Mouse (Mus musculus): ENCODE results near the gene Ptchd3. TPM values are rescaled to one million over a fixed set of nuclear protein-coding genes. Genes with fewer than 3 reads are reported as not detected.

The Ptchd3 gene
- polyA plus RNA-seq, 1 experiment from 2014 or later: not detected

- Histone ChIP-seq H3K4me1 (replicated peaks) (peaks cover 6% of the 10 kb centered on the region; the same call in 1 of the 2 replicates), H3K4me2 (no peak overlapping the region), H3K9ac (replicated peaks) (no peak overlapping the region), H3K27ac (no peak overlapping the region), H3K9me3 (no peaks in the 10 kb centered on the region), H3K4me3 (replicated peaks) (no peak overlapping the region), H3K27me3 (no peaks in the 10 kb centered on the region), H3K36me3 (no peaks in the 10 kb centered on the region)
- 85% methylated on average over 4 of the region's 4 CpGs for WGBS
- no peak for ATAC-seq (ENCODE audit: insufficient number of reproducible peaks, insufficient read depth, low FRiP score, low TSS enrichment, low read depth)
Observed at GRCm38 (mm10) chr11:121799746-121800299, 30.2 kb upstream of the Ptchd3 start.

GRCm38 (mm10) chr11:121802743-121803142 lies 27.3 kb upstream of the Ptchd3 start:
- H3K9me3 ChIP-seq: no peaks in the 10 kb centered on the region
- no peaks in the 10 kb centered on the region for H3K36me3 ChIP-seq
- no peak overlapping the region for H3K4me2 ChIP-seq
- no peak overlapping the region for H3K27ac ChIP-seq
- 96% methylated on average over 2 of the region's 2 CpGs for WGBS
- no peak overlapping the region for H3K9ac ChIP-seq (replicated peaks)
- no peaks in the 10 kb centered on the region for H3K27me3 ChIP-seq
- ATAC-seq (ENCODE audit: insufficient number of reproducible peaks, insufficient read depth, low FRiP score, low TSS enrichment, low read depth): no peak
- H3K4me3 ChIP-seq (replicated peaks): no peak overlapping the region
- no peaks in the 10 kb centered on the region for H3K4me1 ChIP-seq (replicated peaks)

- H3K36me3 ChIP-seq: no peaks in the 10 kb centered on the region
- H3K4me1 ChIP-seq (replicated peaks): no peaks in the 10 kb centered on the region
- H3K27me3 ChIP-seq: no peaks in the 10 kb centered on the region
- 89% methylated on average over 5 of the region's 5 CpGs for WGBS
- H3K4me2 ChIP-seq: no peak overlapping the region
- no peaks in the 10 kb centered on the region for H3K9me3 ChIP-seq
- H3K27ac ChIP-seq: no peak overlapping the region
- no peak overlapping the region for H3K4me3 ChIP-seq (replicated peaks)
- H3K9ac ChIP-seq (replicated peaks): no peak overlapping the region
- no peak for ATAC-seq (ENCODE audit: insufficient number of reproducible peaks, insufficient read depth, low FRiP score, low TSS enrichment, low read depth)
Observed at GRCm38 (mm10) chr11:121804258-121805027, 25.6 kb upstream of the Ptchd3 start.

GRCm38 (mm10) chr11:121808204-121808852 lies 21.7 kb upstream of the Ptchd3 start:
- 5% methylated on average over 4 of the region's 4 CpGs for WGBS
- H3K27me3 ChIP-seq: no peaks in the 10 kb centered on the region; the same call in 1 of the 2 replicates
- H3K36me3 ChIP-seq: no peaks in the 10 kb centered on the region
- H3K4me3 ChIP-seq (replicated peaks): no peak overlapping the region
- no peak overlapping the region for H3K9ac ChIP-seq (replicated peaks)
- no peak overlapping the region for H3K4me2 ChIP-seq
- no peaks in the 10 kb centered on the region for H3K4me1 ChIP-seq (replicated peaks)
- peak; percentile 71; the same call in 1 of the 2 replicates for ATAC-seq (ENCODE audit: insufficient number of reproducible peaks, insufficient read depth, low FRiP score, low TSS enrichment, low read depth)
- no peak overlapping the region for H3K27ac ChIP-seq
- H3K9me3 ChIP-seq: no peaks in the 10 kb centered on the region

- ATAC-seq (ENCODE audit: insufficient number of reproducible peaks, insufficient read depth, low FRiP score, low TSS enrichment, low read depth): no peak
- WGBS: 56% methylated on average over 1 of the region's 1 CpGs
- Histone ChIP-seq H3K4me1 (replicated peaks) (no peaks in the 10 kb centered on the region), H3K27me3 (no peaks in the 10 kb centered on the region; the same call in 1 of the 2 replicates), H3K27ac (no peak overlapping the region), H3K4me3 (replicated peaks) (no peak overlapping the region), H3K9ac (replicated peaks) (no peak overlapping the region), H3K36me3 (no peaks in the 10 kb centered on the region), H3K4me2 (no peak overlapping the region), H3K9me3 (no peaks in the 10 kb centered on the region)
Observed at GRCm38 (mm10) chr11:121808866-121809265, 21.2 kb upstream of the Ptchd3 start.

- no peak overlapping the region for H3K9ac ChIP-seq (replicated peaks)
- no peaks in the 10 kb centered on the region for H3K27me3 ChIP-seq
- no peak overlapping the region for H3K4me2 ChIP-seq
- H3K4me3 ChIP-seq (replicated peaks): no peak overlapping the region
- H3K36me3 ChIP-seq: no peaks in the 10 kb centered on the region
- 0 out of 2 replicates have a peak, but pooled peaks cover 2% of the 10 kb centered on the region for H3K9me3 ChIP-seq
- H3K4me1 ChIP-seq (replicated peaks): no peaks in the 10 kb centered on the region
- 50% methylated on average over 2 of the region's 2 CpGs for WGBS
- H3K27ac ChIP-seq: no peak overlapping the region
- ATAC-seq (ENCODE audit: insufficient number of reproducible peaks, insufficient read depth, low FRiP score, low TSS enrichment, low read depth): no peak
Observed at GRCm38 (mm10) chr11:121845923-121846322, 15.9 kb downstream of the Ptchd3 start.

- H3K27me3 ChIP-seq: no peaks in the 10 kb centered on the region
- under 1% methylated on average over 11 of the region's 11 CpGs for WGBS
- peaks cover 5% of the 10 kb centered on the region; the same call in 1 of the 2 replicates for H3K9me3 ChIP-seq
- peak overlapping the region; percentile 47 for H3K4me3 ChIP-seq (replicated peaks)
- H3K4me2 ChIP-seq: peak overlapping the region; percentile 58
- peak overlapping the region; percentile 55 for H3K9ac ChIP-seq (replicated peaks)
- peak overlapping the region; percentile 89 for H3K27ac ChIP-seq
- no peaks in the 10 kb centered on the region for H3K36me3 ChIP-seq
- ATAC-seq (ENCODE audit: insufficient number of reproducible peaks, insufficient read depth, low FRiP score, low TSS enrichment, low read depth): peak; percentile 97
- no peaks in the 10 kb centered on the region for H3K4me1 ChIP-seq (replicated peaks)
Observed at GRCm38 (mm10) chr11:121847790-121848299, 17.8 kb downstream of the Ptchd3 start.

Other genes with a start within 250 kb of the Ptchd3 start
- 8.2 and 10.3 TPM in 2 replicates for gene B3gntl1, start 157.1 kb upstream of the Ptchd3 start, polyA plus RNA-seq (2016; fragmentation: Nextera tagmentation; extraction: Ambion mirVana)
- 7.5 and 9.2 TPM in 2 replicates for gene Metrnl, start 128.7 kb upstream of the Ptchd3 start, polyA plus RNA-seq (2016; fragmentation: Nextera tagmentation; extraction: Ambion mirVana)